Mouse (Mus musculus) MEL (cell line): ENCODE measurements at regions not wholly inside any gene's neighbourhood (a gene's known extent, or its start where the extent isn't known, plus 50 kb on each side); places are given as distances from the start of the nearest gene placed in this dataset.

Experiments used
- DNase-seq: peaks from one replicate; pipeline ENCODE4 v3.0.0; 2011; ENCODE audit warnings: low read depth, low spot score
- H3K27ac ChIP-seq: 2 replicates; pipeline ENCODE4 v1.5.1; 2012; ENCODE audit warnings: low read depth, mild to moderate bottlenecking, control low read depth, low read length, moderate library complexity; ENCODE audit not compliant: control insufficient read depth
- H3K27me3 ChIP-seq, 2 experiments: fragments of 150-350 bp in 1 of 2; sonication (generic) in 1 of 2; 2 replicates each; pipeline ENCODE4 v1.6.1; 2012; ENCODE audit warnings: low read length in 2 of 2, mild to moderate bottlenecking in 2 of 2, improper control_type of control experiment in 1 of 2, moderate library complexity in 1 of 2; ENCODE audit not compliant: insufficient read depth in 2 of 2, control insufficient read depth in 1 of 2
- H3K36me3 ChIP-seq, 2 experiments: 2 replicates each; pipeline ENCODE4 v1.6.1; 2012 to 2014; ENCODE audit warnings: low read length in 2 of 2, improper control_type of control experiment in 1 of 2, inconsistent platforms in 1 of 2, mild to moderate bottlenecking in 1 of 2; ENCODE audit not compliant: insufficient read depth in 2 of 2, control insufficient read depth in 1 of 2
- H3K4me1 ChIP-seq, 2 experiments: fragments of 150-350 bp in 1 of 2; sonication (generic) in 1 of 2; 2 replicates each; pipeline ENCODE4 v1.6.1; 2012; ENCODE audit warnings: low read length in 2 of 2, improper control_type of control experiment in 1 of 2, mild to moderate bottlenecking in 1 of 2; ENCODE audit not compliant: insufficient read depth in 2 of 2, control insufficient read depth in 1 of 2
- H3K4me3 ChIP-seq, 2 experiments: fragments of 150-350 bp in 1 of 2; sonication (generic) in 1 of 2; 2 replicates each; pipeline ENCODE4 v1.5.1; 2012; ENCODE audit warnings: low read depth in 2 of 2, low read length in 2 of 2, mild to moderate bottlenecking in 2 of 2, moderate library complexity in 2 of 2, control low read depth in 1 of 2, improper control_type of control experiment in 1 of 2; ENCODE audit not compliant: control insufficient read depth in 1 of 2, insufficient read depth in 1 of 2
- H3K79me2 ChIP-seq: 2 replicates; pipeline ENCODE4 v1.6.1; 2012; ENCODE audit warnings: mild to moderate bottlenecking, low read length, moderate library complexity; ENCODE audit not compliant: control insufficient read depth, poor library complexity, insufficient read depth
- H3K9ac ChIP-seq: 2 replicates; pipeline ENCODE4 v1.6.1; 2012; ENCODE audit warnings: low read depth, mild to moderate bottlenecking, control low read depth, low read length, moderate library complexity; ENCODE audit not compliant: control insufficient read depth, poor library complexity, severe bottlenecking
- H3K9me3 ChIP-seq: fragments of 150-350 bp; sonication (generic); replicated peaks from 2 replicates; pipeline ENCODE4 v1.6.1; 2012; ENCODE audit warnings: mild to moderate bottlenecking, low read length, improper control_type of control experiment, moderate library complexity; ENCODE audit not compliant: insufficient read depth
- CHD2 ChIP-seq: IDR thresholded peaks from 2 replicates; pipeline ENCODE4 v1.6.1; 2011; ENCODE audit warnings: low read length, improper control_type of control experiment
- ELF1 ChIP-seq: IDR thresholded peaks from 2 replicates; pipeline ENCODE4 v1.6.1; 2014; ENCODE audit warnings: low read depth, mild to moderate bottlenecking, inconsistent platforms, low read length, improper control_type of control experiment, moderate library complexity
- EP300 ChIP-seq, 2 experiments: IDR thresholded peaks; 2 replicates each; pipeline ENCODE4 v1.6.1; 2011; ENCODE audit warnings: improper control_type of control experiment in 2 of 2, low read length in 2 of 2, low read depth in 1 of 2, mild to moderate bottlenecking in 1 of 2
- GABPA ChIP-seq: IDR thresholded peaks from 2 replicates; pipeline ENCODE4 v1.6.1; 2012; ENCODE audit warnings: low read depth, mild to moderate bottlenecking, inconsistent platforms, low read length, improper control_type of control experiment, moderate library complexity
- GATA1 ChIP-seq: IDR thresholded peaks from 2 replicates; pipeline ENCODE4 v1.6.1; 2011; ENCODE audit warnings: low read depth, low read length, improper control_type of control experiment
- HCFC1 ChIP-seq: IDR thresholded peaks from 2 replicates; pipeline ENCODE4 v1.6.1; 2012; ENCODE audit warnings: low read depth, mild to moderate bottlenecking, inconsistent platforms, low read length, improper control_type of control experiment, moderate library complexity
- MAX ChIP-seq: IDR thresholded peaks from 2 replicates; pipeline ENCODE4 v1.6.1; 2011; ENCODE audit warnings: low read length, improper control_type of control experiment
- MAZ ChIP-seq: IDR thresholded peaks from 2 replicates; pipeline ENCODE4 v1.6.1; 2012; ENCODE audit warnings: low read depth, mild to moderate bottlenecking, inconsistent platforms, low read length, improper control_type of control experiment
- MYC ChIP-seq: IDR thresholded peaks from 2 replicates; pipeline ENCODE4 v1.6.1; 2011; ENCODE audit warnings: low read depth, mild to moderate bottlenecking, low read length, improper control_type of control experiment, moderate library complexity
- NRF1 ChIP-seq: IDR thresholded peaks from 2 replicates; pipeline ENCODE4 v1.6.1; 2014; ENCODE audit warnings: low read depth, mild to moderate bottlenecking, inconsistent platforms, low read length, improper control_type of control experiment, moderate library complexity; ENCODE audit not compliant: poor library complexity, insufficient read depth, severe bottlenecking
- POLR2A ChIP-seq, 2 experiments: IDR thresholded peaks; 2 replicates each; pipeline ENCODE4 v1.6.1; 2011 to 2012; ENCODE audit warnings: low read length in 2 of 2, mild to moderate bottlenecking in 2 of 2, control low read depth in 1 of 2, improper control_type of control experiment in 1 of 2, low read depth in 1 of 2, moderate library complexity in 1 of 2; ENCODE audit not compliant: control insufficient read depth in 1 of 2, insufficient read depth in 1 of 2, poor library complexity in 1 of 2
- POLR2AphosphoS5 ChIP-seq: IDR thresholded peaks from 2 replicates; pipeline ENCODE4 v1.6.1; 2012; ENCODE audit warnings: low read depth, borderline replicate concordance, mild to moderate bottlenecking, inconsistent platforms, low read length, moderate library complexity, mixed read lengths
- RAD21 ChIP-seq: IDR thresholded peaks from 2 replicates; pipeline ENCODE4 v1.6.1; 2011; ENCODE audit warnings: mild to moderate bottlenecking, low read depth, low read length, improper control_type of control experiment
- RCOR1 ChIP-seq: IDR thresholded peaks from 2 replicates; pipeline ENCODE4 v1.6.1; 2012; ENCODE audit warnings: low read depth, mild to moderate bottlenecking, inconsistent platforms, low read length, improper control_type of control experiment
- SIN3A ChIP-seq: IDR thresholded peaks from 2 replicates; pipeline ENCODE4 v1.6.1; 2012; ENCODE audit warnings: low read length, improper control_type of control experiment, inconsistent platforms
- TBP ChIP-seq: IDR thresholded peaks from 2 replicates; pipeline ENCODE4 v1.8.0; 2011; ENCODE audit warnings: low read depth, low read length, improper control_type of control experiment
- UBTF ChIP-seq: IDR thresholded peaks from 2 replicates; pipeline ENCODE4 v1.6.1; 2012; ENCODE audit warnings: low read depth, mild to moderate bottlenecking, inconsistent platforms, low read length, improper control_type of control experiment, moderate library complexity, borderline replicate concordance; ENCODE audit not compliant: insufficient read depth
- ZMIZ1 ChIP-seq: IDR thresholded peaks from 2 replicates; pipeline ENCODE4 v1.6.1; 2012; ENCODE audit warnings: low read depth, mild to moderate bottlenecking, inconsistent platforms, low read length, improper control_type of control experiment, moderate library complexity
- ZNF384 ChIP-seq: IDR thresholded peaks from 2 replicates; pipeline ENCODE4 v1.6.1; 2012; ENCODE audit warnings: low read depth, mild to moderate bottlenecking, inconsistent platforms, low read length, improper control_type of control experiment

GRCm38 (mm10) chr8:26852921-26853320, 124.2 kb upstream of the Zfp703 start:
- Histone ChIP-seq H3K36me3 (no peaks in the 10 kb centered on the region), H3K9me3 (no peaks in the 10 kb centered on the region), H3K4me1 (no peaks in the 10 kb centered on the region), H3K79me2 (no peaks in the 10 kb centered on the region), H3K9ac (no peak overlapping the region), H3K27ac (no peak overlapping the region), H3K27me3 (no peaks in the 10 kb centered on the region), H3K4me3 (no peak overlapping the region)
- DNase-seq: no peak
- no peak for TF ChIP-seq RAD21

- no peak for TF ChIP-seq SIN3A
- TF ChIP-seq EP300 (IDR thresholded peaks at IDR 0.05; ENCODE audit: low read depth in 1 of 2, low read length in 2 of 2): no peak
- TF ChIP-seq MAZ: no peak
- no peak for TF ChIP-seq HCFC1
- no peak for TF ChIP-seq RCOR1
- no peak for TF ChIP-seq NRF1
- Histone ChIP-seq H3K9me3 (no peaks in the 10 kb centered on the region), H3K36me3 (no peaks in the 10 kb centered on the region), H3K9ac (no peak overlapping the region), H3K27ac (no peak overlapping the region), H3K4me1 (no peaks in the 10 kb centered on the region), H3K4me3 (no peak overlapping the region), H3K27me3 (no peaks in the 10 kb centered on the region), H3K79me2 (no peaks in the 10 kb centered on the region)
- DNase-seq: no peak
Observed at GRCm38 (mm10) chr8:26854557-26855238, 122.4 kb upstream of the Zfp703 start.

GRCm38 (mm10) chr8:26855256-26855655, 121.9 kb upstream of the Zfp703 start:
- H3K27me3 ChIP-seq: no peaks in the 10 kb centered on the region
- H3K9ac ChIP-seq: no peak overlapping the region
- H3K9me3 ChIP-seq: no peaks in the 10 kb centered on the region
- no peak overlapping the region for H3K27ac ChIP-seq
- H3K4me3 ChIP-seq: no peak overlapping the region
- H3K36me3 ChIP-seq: no peaks in the 10 kb centered on the region
- no peaks in the 10 kb centered on the region for H3K79me2 ChIP-seq
- TF ChIP-seq ZMIZ1: no peak
- DNase-seq: no peak
- H3K4me1 ChIP-seq: no peaks in the 10 kb centered on the region

- Histone ChIP-seq H3K4me1 (no peaks in the 10 kb centered on the region), H3K9me3 (no peaks in the 10 kb centered on the region), H3K27me3 (no peaks in the 10 kb centered on the region), H3K4me3 (no peak overlapping the region), H3K27ac (no peak overlapping the region)
- no peak for TF ChIP-seq CHD2
- no peak for TF ChIP-seq POLR2AphosphoS5
- TF ChIP-seq TBP: no peak
- TF ChIP-seq RCOR1: no peak
- no peak for TF ChIP-seq POLR2A (IDR thresholded peaks at IDR 0.05; ENCODE audit: control insufficient read depth in 1 of 2, insufficient read depth in 1 of 2, low read depth in 1 of 2, low read length in 2 of 2, poor library complexity in 1 of 2)
- TF ChIP-seq MYC: no peak
- no peak for TF ChIP-seq UBTF
- TF ChIP-seq ELF1: no peak
- no peak for TF ChIP-seq MAX
- no peak for TF ChIP-seq GABPA
- TF ChIP-seq NRF1: no peak
- TF ChIP-seq GATA1: no peak
- TF ChIP-seq ZNF384: no peak
- TF ChIP-seq, all 39 proteins: peak for 0
- DNase-seq: no peak
- Histone ChIP-seq H3K79me2 (no peaks in the 10 kb centered on the region), H3K36me3 (no peaks in the 10 kb centered on the region), H3K9ac (no peak overlapping the region)
Observed at GRCm38 (mm10) chr8:26864571-26864970, 112.6 kb upstream of the Zfp703 start.
